Mouse (Mus musculus) kidney, adult 18-20 months (tissue): ENCODE data around the gene Akt3.

Experiments
- DNase-seq: peaks from one replicate; pipeline ENCODE4 v3.0.0; 2021

The Akt3 gene

DNA sequence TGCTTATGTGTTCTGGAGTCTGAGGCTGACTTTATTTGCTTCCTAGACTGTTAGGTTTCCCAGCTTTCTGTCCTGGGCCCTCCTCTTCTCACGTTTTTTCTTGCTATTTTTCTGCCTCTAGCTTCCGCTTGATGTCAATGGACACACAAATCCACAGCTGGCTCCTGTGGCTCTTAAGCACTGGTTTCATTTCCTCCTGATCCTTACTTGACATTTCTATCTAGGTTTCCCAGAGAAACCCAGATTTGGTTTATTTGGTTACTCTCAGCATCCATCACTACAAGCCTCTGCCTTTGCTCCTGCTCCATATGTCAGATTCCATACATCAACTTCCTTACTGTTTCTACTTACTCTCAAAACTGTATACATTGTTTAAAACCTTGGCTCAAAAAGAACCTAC is 211.0 kb downstream of the Akt3 start:
- no peak for DNase-seq

DNA sequence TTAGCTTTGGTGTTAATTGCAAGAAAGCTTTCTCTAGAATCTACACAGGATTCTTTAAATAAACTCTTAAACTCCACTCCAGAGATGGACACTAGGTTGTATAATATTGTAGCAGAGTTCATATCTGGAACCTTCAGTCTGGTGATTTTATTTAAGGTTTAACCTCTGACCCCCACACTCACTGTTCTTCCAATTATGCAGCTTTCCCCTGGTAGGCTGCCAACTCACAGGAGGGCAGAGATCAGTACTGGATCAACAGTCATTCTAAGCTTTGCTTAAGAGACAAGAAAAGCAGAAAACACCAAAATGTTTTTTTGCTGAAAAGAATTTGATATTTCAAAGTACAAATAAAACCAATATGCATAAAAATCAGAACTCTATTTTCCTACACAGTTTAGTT is 212.1 kb downstream of the Akt3 start:
- peak; percentile 73 for DNase-seq

DNA sequence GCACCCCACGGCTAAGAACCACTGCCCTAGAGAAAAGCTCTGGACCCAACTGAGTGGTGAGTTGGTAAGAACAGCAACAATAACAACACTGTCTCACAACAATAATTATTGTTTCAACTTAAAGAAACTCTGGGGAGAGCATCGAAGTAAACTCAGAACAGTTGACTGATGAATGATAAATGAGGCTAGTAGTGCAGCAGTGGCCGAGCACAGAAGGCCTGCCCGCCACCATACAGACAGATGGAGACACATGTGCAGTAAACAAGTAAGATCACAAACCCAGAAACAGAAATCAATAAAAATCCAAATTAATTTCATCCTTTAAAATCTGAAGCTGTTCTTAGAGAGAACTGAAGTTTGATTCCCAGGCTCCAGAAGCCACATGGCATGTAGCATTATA is 217.9 kb downstream of the Akt3 start:
- DNase-seq: no peak

DNA sequence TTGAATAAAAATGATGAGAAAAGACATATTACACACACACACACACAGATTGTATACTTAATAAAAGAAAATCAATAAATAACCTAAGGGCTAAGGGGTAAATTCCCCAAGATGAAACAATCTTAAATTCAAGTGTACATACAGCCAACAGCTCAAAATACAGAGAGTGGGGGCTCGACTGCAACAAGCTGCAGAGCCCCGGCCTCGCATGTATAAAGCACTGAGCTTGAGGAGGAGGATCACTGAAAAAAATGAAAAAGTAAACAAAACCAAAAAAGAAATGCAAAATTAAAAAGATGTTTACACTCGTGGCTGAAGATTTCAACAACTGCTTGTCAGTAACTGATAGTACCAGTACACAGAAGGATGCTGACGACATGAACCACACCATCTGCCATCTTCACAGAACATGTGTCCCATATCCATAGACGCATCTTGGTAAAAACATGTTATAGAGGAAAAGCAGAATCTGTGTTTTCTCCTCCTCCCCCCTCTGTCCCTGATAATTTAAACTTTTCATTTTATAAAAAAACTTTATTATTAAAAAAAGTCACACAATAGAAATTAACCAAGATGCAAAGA is 218.8 kb downstream of the Akt3 start:
- DNase-seq: no peak

DNA sequence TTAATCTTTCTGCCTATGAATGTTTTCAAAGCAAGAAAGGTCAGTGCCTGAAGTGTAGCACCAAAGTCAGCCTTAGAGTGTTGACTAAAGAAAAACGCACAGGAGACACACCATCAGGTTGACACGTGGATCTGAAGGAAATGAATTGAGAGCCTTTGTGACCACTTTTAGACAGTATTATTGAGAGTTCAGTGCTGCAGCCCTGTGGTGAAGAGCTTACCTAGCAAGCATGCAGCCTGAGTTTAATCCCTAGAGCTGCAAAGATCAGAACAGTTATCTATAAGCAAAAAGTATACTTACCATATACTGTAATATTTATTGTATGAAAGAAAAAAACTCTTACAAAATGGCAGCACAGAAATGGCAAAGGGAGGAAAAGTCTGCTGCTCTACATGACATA is 219.6 kb downstream of the Akt3 start:
- DNase-seq: no peak

DNA sequence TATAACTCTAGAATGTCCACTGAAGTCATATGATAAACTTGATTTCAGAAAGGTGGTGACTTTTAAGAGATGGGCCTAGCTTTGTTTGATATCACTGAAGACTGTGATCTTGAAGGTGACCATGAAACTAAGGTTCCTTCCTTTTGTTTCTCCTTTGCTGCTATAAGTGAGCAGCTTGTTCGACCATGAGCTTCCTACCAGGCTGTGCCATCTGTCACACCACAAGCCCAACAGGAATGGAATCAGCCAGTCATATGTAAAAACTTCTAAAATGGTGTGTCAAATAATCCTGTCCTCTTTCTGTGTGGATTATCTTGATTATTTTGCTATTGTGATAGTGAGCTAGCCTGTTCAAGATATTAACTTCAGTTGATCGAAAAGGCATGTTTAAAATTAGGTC is 222.5 kb downstream of the Akt3 start:
- DNase-seq: no peak

DNA sequence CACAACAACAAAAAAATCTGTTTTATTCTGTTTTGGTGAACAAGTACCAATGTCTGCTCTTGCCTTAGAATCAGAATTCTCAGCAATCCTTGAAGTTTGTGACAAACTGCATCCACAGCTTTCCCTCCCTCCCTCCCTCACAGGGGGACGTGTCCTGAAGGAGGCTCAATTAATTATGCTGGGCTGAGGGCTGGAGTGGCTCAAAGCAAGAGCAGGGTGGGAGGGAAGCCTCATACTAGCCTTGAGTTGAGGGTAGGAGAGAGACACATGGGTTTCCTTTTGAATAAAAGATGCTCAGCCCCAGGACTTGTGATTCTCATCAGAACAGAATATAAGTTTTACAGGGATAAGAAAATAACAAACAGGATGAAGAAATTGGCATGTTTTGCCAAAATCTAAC is 225.8 kb downstream of the Akt3 start:
- DNase-seq: no peak

DNA sequence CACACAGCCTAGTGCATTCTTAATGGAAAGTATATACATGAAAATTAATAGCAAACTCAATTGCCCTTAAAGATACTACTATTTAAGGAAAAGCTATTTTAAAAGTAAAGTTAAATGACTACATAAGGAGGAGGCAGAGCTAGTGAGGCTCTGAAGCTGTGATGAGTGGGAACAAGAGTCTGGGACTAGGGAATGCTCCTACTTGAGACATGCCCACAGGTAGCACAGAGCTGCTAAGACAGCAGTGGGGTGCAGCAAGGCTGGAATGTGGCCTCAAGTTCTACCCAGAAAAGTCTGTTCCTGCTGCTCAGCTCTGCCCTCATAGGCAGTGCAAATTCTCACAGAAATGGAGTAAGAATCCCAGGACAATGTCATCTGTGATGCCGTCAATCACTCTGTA is 226.8 kb downstream of the Akt3 start:
- no peak for DNase-seq

DNA sequence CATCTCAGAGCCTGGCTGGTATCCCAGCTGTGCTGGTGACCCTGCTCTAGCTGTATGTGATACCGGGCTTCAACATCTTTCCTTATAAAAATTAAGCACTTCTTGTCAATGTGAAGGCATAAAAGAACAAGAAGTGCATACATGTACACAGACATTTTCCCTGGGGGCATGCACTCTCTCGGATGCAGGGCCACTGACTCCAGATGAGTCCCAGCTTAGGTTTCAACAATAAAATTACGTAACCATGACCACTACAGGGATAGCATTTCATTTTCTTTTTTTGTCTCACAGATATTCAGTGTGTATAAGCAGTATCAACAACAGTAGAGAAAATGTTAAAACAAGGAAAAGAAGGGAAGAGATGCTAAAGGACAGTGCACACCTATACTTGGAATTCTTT is 227.3 kb downstream of the Akt3 start:
- no peak for DNase-seq

DNA sequence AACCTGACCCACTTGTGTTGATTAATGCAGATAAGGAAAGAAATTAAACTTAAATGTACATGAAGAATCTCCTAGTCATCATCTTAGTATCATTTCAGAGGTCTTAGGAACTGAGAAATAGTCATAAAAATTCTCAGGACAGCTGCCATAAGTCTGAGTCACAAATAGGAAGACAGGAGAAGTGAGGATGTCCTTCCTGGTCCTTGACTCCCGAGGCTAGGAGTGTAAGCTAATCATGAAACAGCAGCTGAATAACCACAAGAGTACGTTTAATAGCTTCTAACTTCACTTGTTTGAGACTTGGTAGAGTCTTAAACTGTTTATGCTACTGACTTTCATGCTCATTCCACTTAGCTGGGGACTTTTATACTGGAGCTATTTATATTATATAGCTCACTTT is 229.0 kb downstream of the Akt3 start:
- no peak for DNase-seq

DNA sequence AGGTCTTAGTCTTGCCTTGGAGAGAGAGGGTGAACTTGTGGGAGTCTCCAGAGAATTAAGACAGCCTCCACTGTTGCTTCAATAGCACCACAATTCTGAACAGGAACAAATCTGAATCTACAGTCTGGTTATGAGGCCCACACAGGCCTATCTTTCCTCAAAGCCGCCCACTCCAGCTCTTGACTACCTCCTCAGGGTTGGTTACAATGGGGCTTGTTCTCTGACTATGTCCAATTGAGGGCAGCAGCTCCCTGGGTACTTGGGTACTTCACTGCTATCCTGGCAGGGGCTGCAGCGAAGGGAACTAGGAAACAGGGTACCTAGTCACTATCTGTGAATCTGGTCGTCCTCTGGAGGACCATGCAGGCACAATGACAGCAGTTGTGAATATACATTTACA is 230.3 kb downstream of the Akt3 start:
- no peak for DNase-seq

DNA sequence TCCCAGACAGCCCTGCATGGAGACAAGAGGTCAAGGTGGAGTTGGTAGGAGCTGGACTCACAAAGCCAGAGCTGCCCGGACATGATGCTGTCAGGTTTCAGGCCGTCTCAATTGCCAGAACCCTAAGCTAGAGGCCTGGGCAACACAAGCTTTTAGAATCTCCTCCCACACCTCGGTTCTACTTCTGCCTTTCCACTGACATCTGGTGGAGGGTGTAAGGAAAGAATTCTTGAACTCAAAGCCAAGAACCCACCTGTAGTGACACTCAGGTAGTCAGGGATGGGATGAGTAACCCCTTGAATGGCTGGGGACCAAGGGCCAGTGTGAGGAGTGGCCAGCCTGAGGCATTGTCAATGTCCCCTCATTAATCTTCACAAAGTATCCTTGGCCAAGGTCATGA is 235.3 kb downstream of the Akt3 start:
- no peak for DNase-seq

DNA sequence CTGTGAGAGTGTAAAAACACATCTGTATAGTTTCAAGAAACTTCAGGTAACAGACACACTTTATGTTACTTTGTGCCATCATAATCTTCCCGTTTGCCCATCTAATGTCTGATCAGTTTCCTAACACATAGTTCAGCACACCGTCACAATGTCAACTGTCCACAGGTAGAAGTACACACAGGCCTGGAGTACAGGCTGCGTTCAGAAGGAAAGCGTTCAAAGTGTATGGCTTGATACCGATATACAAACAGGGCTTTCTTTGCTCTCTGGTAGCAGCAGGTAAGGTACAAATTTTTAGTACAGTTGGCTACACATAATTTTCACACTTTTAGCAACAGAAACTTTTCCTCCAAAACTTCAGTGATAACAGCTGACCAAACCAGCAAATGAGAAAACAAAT is 238.3 kb downstream of the Akt3 start:
- DNase-seq: no peak

DNA sequence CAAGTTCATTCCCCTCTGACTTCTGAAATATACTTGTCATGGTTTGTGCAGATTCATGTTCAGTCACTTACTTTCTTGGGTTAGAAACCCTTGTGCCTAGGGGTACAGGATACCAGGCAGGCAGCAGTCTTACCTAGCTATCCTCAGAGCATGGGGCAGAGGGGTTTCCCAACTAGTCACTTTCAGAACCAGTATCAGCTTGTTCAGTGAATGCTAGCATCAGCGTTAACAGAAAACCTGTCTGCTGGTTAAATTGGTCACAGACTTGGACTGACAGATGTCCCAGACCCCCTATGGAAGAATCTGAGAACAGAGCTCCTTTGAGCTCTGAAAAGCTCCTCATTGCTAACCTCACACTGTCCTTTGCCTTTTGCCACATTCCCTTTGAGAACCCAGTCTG is 239.3 kb downstream of the Akt3 start:
- no peak for DNase-seq

DNA sequence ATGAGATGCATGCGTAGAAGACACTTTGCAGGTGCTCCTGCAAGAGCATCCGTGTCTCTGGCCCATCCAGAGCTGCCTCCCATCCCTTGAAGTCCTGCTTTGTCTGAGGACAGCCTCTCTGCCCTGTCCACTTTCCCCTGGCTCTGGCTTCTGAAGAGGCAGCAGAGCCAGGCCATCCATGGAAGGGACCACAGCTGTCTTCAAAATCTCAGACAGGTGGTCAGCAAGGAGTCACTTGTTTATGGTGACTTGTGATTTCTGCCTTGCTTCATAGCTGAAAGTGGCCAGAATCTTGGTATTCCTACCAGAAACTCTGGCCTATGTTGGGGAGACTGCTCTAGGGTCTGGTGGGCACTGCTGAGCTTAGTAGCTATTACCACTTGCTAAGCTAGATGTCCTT is 241.3 kb downstream of the Akt3 start:
- no peak for DNase-seq

DNA sequence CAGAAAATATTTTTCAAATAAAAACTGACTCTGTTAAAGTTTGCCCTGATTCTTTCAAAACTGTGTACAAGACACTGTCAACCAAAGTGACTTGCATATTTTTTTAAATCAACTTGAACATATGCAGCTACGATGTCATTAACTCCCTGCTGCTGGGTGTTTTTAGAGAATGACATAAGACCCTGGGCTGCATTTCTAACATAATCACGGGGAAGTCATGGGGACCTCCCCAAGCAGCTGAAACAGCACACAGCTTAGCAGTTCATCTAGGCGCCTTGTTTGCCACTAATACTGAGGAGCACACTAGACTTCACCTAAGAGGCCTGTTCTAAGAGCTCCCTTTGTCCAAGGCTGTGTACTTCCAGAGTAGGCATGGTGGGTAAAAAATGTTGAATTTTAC is 242.1 kb downstream of the Akt3 start:
- DNase-seq: no peak

DNA sequence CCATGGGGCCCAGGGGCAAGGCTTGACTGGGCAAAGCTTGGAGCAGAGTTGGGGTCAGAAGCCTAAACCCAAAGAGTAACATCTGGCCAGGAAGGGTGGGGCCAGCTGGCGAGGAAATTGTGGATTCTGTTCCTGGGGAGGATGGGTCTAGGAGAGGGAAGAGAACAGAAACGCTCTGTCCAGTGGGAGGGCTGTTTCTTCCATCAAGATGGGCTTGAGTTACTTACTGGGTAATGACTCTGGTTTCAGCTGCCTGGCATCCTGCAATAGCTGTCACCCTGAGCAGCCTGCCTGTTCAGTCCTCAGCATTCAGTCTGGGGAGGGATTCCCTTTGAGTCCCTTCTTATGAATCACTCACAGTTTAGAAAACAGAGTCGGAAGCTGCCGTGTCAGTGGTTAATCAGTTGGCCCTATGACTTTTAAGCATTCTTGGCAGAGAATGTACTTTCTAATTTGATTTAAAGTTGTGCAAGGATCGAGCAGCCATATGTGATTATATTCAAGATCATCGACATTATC is 243.0 kb downstream of the Akt3 start:
- DNase-seq: no peak

DNA sequence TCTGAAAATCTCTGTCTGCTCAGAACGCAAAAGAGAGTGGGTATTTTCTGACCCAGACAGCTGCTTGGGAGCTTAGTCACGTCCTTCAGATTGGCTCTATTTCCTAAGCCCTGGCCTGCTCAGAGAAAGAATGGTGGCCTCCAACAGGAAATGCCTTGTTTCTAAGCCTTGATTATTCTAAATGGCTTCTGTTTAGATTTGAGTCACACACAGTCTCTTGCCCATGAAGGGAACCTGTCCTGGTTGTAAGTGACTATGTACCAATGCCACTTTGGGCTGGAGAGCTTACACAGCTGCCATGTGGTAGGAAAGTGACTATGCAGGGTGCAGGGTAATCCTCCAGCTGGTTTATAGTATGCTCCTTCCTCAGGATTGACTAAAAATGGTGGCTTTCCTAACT is 243.7 kb downstream of the Akt3 start:
- DNase-seq: no peak

DNA sequence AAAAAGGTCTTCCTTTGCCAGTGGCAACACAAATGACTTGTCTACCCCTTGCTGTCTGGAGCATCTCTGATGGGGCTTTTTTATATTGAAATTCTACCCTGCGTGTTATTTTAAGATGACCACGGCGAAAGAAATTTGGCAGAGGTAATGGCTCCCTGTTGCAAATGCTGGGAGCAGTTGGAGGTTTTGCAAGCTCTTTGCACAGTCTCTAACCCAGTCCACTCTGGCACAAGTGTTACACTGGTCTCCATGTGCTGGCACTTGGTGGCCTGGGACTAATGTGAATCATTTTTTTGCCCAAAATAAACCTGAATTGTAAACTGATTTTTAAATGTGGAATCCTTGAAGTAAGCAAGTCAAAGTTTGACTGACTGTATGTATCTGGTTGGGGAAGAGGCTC is 244.2 kb downstream of the Akt3 start:
- no peak for DNase-seq

DNA sequence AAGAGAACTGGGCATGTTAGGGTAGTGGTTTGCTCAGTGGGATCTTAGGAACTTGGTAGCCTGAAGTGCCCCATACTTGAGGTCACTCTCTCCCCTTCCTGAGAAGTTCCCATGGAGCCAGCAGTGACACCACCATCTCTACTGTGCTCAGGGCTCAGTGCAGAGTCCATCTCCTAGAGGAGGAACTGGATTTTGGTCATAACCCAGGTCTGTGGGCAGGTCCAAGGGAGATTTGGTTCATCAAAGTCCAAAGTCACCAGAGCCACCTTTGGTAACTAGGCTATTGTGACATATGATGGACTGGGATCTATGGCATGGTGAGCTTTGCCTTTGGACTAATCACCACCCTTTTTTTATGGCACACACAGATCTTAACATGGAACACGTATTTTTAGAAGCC is 244.7 kb downstream of the Akt3 start:
- no peak for DNase-seq

DNA sequence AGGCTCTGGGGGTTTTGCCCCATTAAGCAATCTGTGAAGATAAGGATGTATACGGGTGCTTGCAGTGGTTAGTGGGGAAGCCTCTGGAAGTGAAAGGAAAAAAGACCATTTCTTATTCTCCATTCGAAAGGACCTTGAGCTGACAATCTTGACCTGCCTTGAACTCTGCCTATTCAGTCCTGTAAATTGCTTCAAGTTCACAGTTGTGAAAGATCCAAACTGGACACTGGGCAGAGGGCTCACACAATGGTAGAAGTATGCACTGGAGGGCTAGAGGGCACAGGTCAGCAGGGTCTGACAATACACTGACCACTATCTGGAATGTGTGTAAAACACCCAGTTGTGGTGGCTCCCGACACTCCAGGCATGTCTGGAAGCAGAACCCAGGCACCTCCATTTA is 245.2 kb downstream of the Akt3 start:
- DNase-seq: no peak

DNA sequence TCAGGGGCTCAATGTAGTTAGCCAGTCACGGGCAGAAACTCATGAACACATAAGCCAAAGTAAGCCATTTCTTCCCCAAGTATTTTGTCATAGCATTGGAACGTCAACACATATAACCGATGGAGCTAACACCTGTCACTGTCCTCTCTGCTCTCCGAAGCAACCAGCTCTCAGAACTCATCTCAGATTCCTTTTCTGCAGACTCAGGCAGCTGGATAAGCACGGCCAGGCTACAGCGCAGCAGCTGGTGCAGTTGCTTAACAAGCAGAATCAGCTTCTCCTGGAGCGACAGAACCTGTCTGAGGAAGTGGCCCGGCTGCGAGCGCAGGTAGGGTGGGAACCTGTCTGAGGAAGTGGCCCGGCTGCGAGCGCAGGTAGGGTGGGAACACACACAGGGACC is 246.3 kb downstream of the Akt3 start:
- no peak for DNase-seq

DNA sequence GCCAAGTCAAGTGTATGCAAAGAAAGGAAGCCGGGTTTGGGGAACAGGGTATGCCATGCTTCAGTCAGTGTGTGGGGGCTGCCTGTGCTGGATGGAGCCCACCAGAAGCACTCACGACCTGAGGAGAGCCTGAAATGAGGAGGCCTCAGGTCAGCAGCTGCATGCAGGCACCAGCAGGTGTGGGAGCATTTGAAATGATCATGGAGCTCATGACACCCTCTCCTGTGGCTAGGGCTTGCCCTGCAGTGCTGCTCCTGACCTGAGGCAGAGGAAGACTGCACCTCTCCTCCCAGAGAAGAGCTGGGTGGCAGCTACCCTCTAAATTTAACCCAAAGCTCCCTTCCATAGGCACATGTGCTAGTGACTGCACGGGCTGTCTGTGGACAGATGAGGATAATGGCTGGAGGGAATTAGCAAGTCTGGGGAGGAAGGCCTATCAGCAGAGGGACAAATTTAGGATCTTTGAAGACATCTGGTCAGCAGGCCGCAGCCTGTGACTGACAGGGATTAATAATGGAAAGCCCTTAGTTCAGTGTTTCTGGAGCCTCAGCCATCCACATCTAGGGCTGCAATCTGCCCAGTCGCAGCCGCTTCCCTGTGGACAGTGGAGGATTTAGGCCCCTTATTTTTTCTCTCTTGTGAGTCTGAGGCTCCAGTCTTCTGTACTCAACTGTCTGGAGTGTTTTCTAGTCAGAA is 247.2 kb downstream of the Akt3 start:
- no peak for DNase-seq

DNA sequence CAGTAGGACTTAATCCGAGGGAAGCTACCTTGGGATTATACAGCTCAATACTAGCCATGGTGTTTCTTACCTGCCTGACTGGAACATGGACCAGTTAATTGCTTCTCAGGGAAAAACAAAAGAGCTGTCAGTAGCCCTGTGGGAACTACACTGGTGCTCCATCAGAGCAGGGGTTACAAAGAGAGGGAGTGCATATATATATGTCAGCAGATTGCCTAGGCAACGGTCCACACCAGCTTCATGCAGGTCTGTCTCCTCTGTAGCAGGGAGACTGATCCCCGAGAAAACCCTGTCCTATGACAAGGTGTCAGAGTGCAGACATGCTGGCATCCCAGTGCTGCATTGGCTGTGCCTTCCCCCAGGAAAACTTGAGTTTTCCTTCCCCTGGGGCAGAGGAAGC is 248.0 kb downstream of the Akt3 start:
- DNase-seq: no peak

DNA sequence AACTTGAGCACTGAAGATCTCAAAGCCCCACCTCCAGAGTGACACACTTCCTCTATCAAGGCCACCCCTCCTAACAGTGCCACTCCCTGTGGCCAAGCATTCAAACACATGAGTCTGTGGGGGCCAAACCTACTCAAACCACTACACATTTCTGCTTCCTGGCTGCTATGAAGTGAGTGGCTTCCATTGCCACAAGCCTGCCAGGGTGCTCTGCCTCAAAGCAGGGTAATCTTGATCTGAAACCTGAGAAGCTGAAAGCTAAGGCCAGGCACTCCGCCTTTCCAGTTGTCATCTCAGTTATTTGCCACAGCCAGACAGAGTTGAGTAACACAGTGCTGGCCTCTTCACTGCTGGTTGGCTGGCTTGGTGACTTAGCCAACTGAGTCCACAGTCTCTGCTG is 249.2 kb downstream of the Akt3 start:
- no peak for DNase-seq
